ENCODE assay signal across 25 mouse cellular contexts in genomic region chr11:47132410-47132809, GRCm38 (mm10).
"Had no signal": no experiment of that assay in that cellular context is flagged by ENCODE, and none has a peak within 500 bp of the region (broad histone marks: within the 10 kb centered on the region; RNA-seq: fewer than 3 reads in every experiment).

No protein-coding gene starts in this region.

- H3K9ac ChIP-seq: embryonic facial prominence, embryonic 12.5 days; embryonic facial prominence, embryonic 13.5 days; embryonic facial prominence, embryonic 15.5 days; forebrain, embryonic 12.5 days; forebrain, embryonic 13.5 days; forebrain, embryonic 15.5 days; forebrain, postnatal 0 days had no signal

- H3K4me3 ChIP-seq: embryonic facial prominence, embryonic 10.5 days; embryonic facial prominence, embryonic 12.5 days; embryonic facial prominence, embryonic 13.5 days; embryonic facial prominence, embryonic 15.5 days; erythroblast, embryonic 14.5 days; forebrain, embryonic 10.5 days; forebrain, embryonic 12.5 days; forebrain, embryonic 13.5 days; forebrain, embryonic 15.5 days; gastrocnemius, adult 2 months; heart, adult 2 months; heart, embryonic 10.5 days had no signal

- DNase-seq: cerebellum, adult 9-10 months; cerebellum, postnatal 10 days; cerebellum, postnatal 14 days; cerebellum, postnatal 25 days; cerebellum, postnatal 36 days; embryo, embryonic 11 days; forebrain, postnatal 0 days; gastrocnemius, adult 2 months; gastrocnemius, postnatal 14 days; gastrocnemius, postnatal 25 days; gastrocnemius, postnatal 36 days; heart, adult 18-20 months; heart, adult 2 months had no signal

- H3K4me1 ChIP-seq: embryonic facial prominence, embryonic 12.5 days; embryonic facial prominence, embryonic 13.5 days; embryonic facial prominence, embryonic 15.5 days; forebrain, embryonic 10.5 days; forebrain, embryonic 12.5 days; forebrain, embryonic 13.5 days; forebrain, embryonic 15.5 days; heart, embryonic 10.5 days had no signal

- H3K27ac ChIP-seq: embryonic facial prominence, embryonic 10.5 days; embryonic facial prominence, embryonic 12.5 days; embryonic facial prominence, embryonic 13.5 days; embryonic facial prominence, embryonic 15.5 days; forebrain, embryonic 10.5 days; forebrain, embryonic 12.5 days; forebrain, embryonic 13.5 days; forebrain, embryonic 15.5 days; gastrocnemius, adult 2 months; heart, adult 2 months; heart, embryonic 10.5 days had no signal

- ATAC-seq: forebrain, embryonic 13.5 days; forebrain, embryonic 14.5 days; forebrain, embryonic 15.5 days; forebrain, embryonic 16.5 days; forebrain, postnatal 0 days had no signal

- H3K4me2 ChIP-seq: embryonic facial prominence, embryonic 12.5 days; embryonic facial prominence, embryonic 13.5 days; embryonic facial prominence, embryonic 15.5 days; forebrain, embryonic 12.5 days; forebrain, embryonic 13.5 days; forebrain, embryonic 15.5 days had no signal

- H3K27me3 ChIP-seq: embryonic facial prominence, embryonic 12.5 days; embryonic facial prominence, embryonic 13.5 days; embryonic facial prominence, embryonic 15.5 days; forebrain, embryonic 12.5 days; forebrain, embryonic 13.5 days; forebrain, embryonic 15.5 days had no signal

- H3K9me3 ChIP-seq: embryonic facial prominence, embryonic 10.5 days; embryonic facial prominence, embryonic 12.5 days; embryonic facial prominence, embryonic 13.5 days; embryonic facial prominence, embryonic 15.5 days; forebrain, embryonic 10.5 days; forebrain, embryonic 12.5 days; forebrain, embryonic 13.5 days; forebrain, embryonic 15.5 days; heart, embryonic 10.5 days had no signal

- H3K36me3 ChIP-seq: embryonic facial prominence, embryonic 10.5 days; embryonic facial prominence, embryonic 12.5 days; embryonic facial prominence, embryonic 13.5 days; embryonic facial prominence, embryonic 15.5 days; forebrain, embryonic 10.5 days; forebrain, embryonic 12.5 days; forebrain, embryonic 15.5 days; heart, embryonic 10.5 days had no signal
